Mouse (Mus musculus): ENCODE data around the gene Cops2. TPM values are rescaled to one million over a fixed set of nuclear protein-coding genes. Genes with fewer than 3 reads are reported as not detected.

Cops2 gene
- total and polyA plus RNA-seq, 2 experiments from 2014 or later, result 35.1 to 53.8 TPM

GRCm38 (mm10) chr2:125895099-125895498 lies 36.2 kb upstream of the Cops2 start:
- no peaks in the 10 kb centered on the region for H3K9me3 ChIP-seq (ENCODE audit: low read length)
- TF ChIP-seq CTCF (IDR thresholded peaks at IDR 0.05; ENCODE audit: low read depth), result no peak
- H3K4me3 ChIP-seq (ENCODE audit: low read length), result no peak overlapping the region
- no peak overlapping the region for H3K27ac ChIP-seq
- H3K27me3 ChIP-seq (ENCODE audit: insufficient read depth, low read length), result no peaks in the 10 kb centered on the region
- H3K4me2 ChIP-seq (ENCODE audit: low read depth, low read length), result no peak overlapping the region
- no peak for DNase-seq (ENCODE audit: low spot score)
- H3K9ac ChIP-seq (replicated peaks; ENCODE audit: low read length), result no peak overlapping the region
- WGBS, result 85% methylated on average over 4 of the region's 4 CpGs
- no peaks in the 10 kb centered on the region for H3K4me1 ChIP-seq (ENCODE audit: insufficient read depth, low read length)
- ATAC-seq, result no peak
- H3K36me3 ChIP-seq (ENCODE audit: insufficient read depth, low read length), result no peaks in the 10 kb centered on the region

GRCm38 (mm10) chr2:125893096-125893495 lies 34.2 kb upstream of the Cops2 start:
- peak; percentile 72 for TF ChIP-seq CTCF (IDR thresholded peaks at IDR 0.05; ENCODE audit: low read depth)
- Histone ChIP-seq H3K4me1 (ENCODE audit: insufficient read depth, low read length) (no peaks in the 10 kb centered on the region), H3K4me2 (ENCODE audit: low read depth, low read length) (no peak overlapping the region), H3K9me3 (ENCODE audit: low read length) (no peaks in the 10 kb centered on the region), H3K36me3 (ENCODE audit: insufficient read depth, low read length) (no peaks in the 10 kb centered on the region), H3K27me3 (ENCODE audit: insufficient read depth, low read length) (no peaks in the 10 kb centered on the region), H3K9ac (replicated peaks; ENCODE audit: low read length) (no peak overlapping the region), H3K27ac (no peak overlapping the region), H3K4me3 (ENCODE audit: low read length) (no peak overlapping the region)
- WGBS, result 39% methylated on average over 6 of the region's 6 CpGs
- ATAC-seq (no peak), DNase-seq (ENCODE audit: low spot score) (peak; percentile 72)

GRCm38 (mm10) chr2:125885891-125886576 lies 27.1 kb upstream of the Cops2 start:
- peak; percentile 33 for DNase-seq (ENCODE audit: low spot score)
- WGBS, result 69% methylated on average over 4 of the region's 4 CpGs

GRCm38 (mm10) chr2:125870159-125870558 lies 11.2 kb upstream of the Cops2 start:
- Histone ChIP-seq H3K9ac (replicated peaks; ENCODE audit: low read length) (no peak overlapping the region), H3K36me3 (ENCODE audit: insufficient read depth, low read length) (no peaks in the 10 kb centered on the region), H3K4me3 (ENCODE audit: low read length) (no peak overlapping the region), H3K27ac (no peak overlapping the region), H3K9me3 (ENCODE audit: low read length) (no peaks in the 10 kb centered on the region), H3K4me2 (ENCODE audit: low read depth, low read length) (no peak overlapping the region), H3K4me1 (ENCODE audit: insufficient read depth, low read length) (peaks cover 3% of the 10 kb centered on the region; the same call in 1 of the 2 replicates), H3K27me3 (ENCODE audit: insufficient read depth, low read length) (no peaks in the 10 kb centered on the region)
- no peak for DNase-seq (ENCODE audit: low spot score)
- ATAC-seq, result no peak
- 85% methylated on average over 3 of the region's 3 CpGs for WGBS
- no peak for TF ChIP-seq CTCF (IDR thresholded peaks at IDR 0.05; ENCODE audit: low read depth)

More at GRCm38 (mm10) chr2:125885891-125886576, 27.1 kb upstream of the Cops2 start:
- H3K4me2 ChIP-seq (ENCODE audit: low read depth, low read length), result no peak overlapping the region
- H3K27me3 ChIP-seq (ENCODE audit: insufficient read depth, low read length), result no peaks in the 10 kb centered on the region
- no peaks in the 10 kb centered on the region for H3K4me1 ChIP-seq (ENCODE audit: insufficient read depth, low read length)
- TF ChIP-seq CTCF (IDR thresholded peaks at IDR 0.05; ENCODE audit: low read depth), result no peak
- no peaks in the 10 kb centered on the region for H3K9me3 ChIP-seq (ENCODE audit: low read length)
- no peak overlapping the region for H3K9ac ChIP-seq (replicated peaks; ENCODE audit: low read length)
- H3K27ac ChIP-seq, result no peak overlapping the region
- H3K36me3 ChIP-seq (ENCODE audit: insufficient read depth, low read length), result no peaks in the 10 kb centered on the region
- no peak for ATAC-seq
- H3K4me3 ChIP-seq (ENCODE audit: low read length), result no peak overlapping the region

GRCm38 (mm10) chr2:125868301-125868700 lies 9.4 kb upstream of the Cops2 start:
- H3K4me2 ChIP-seq (ENCODE audit: low read depth, low read length), result no peak overlapping the region
- H3K36me3 ChIP-seq (ENCODE audit: insufficient read depth, low read length), result no peaks in the 10 kb centered on the region
- H3K4me3 ChIP-seq (ENCODE audit: low read length), result no peak overlapping the region
- DNase-seq (ENCODE audit: low spot score) (no peak), ATAC-seq (no peak)
- peaks cover 3% of the 10 kb centered on the region; the same call in 1 of the 2 replicates for H3K4me1 ChIP-seq (ENCODE audit: insufficient read depth, low read length)
- TF ChIP-seq CTCF (IDR thresholded peaks at IDR 0.05; ENCODE audit: low read depth), result no peak
- no peaks in the 10 kb centered on the region for H3K27me3 ChIP-seq (ENCODE audit: insufficient read depth, low read length)
- H3K9ac ChIP-seq (replicated peaks; ENCODE audit: low read length), result no peak overlapping the region
- H3K27ac ChIP-seq, result no peak overlapping the region
- H3K9me3 ChIP-seq (ENCODE audit: low read length), result no peaks in the 10 kb centered on the region
- 87% methylated on average over 3 of the region's 3 CpGs for WGBS

GRCm38 (mm10) chr2:125866058-125866740 lies 7.3 kb upstream of the Cops2 start:
- peak overlapping the region; percentile 75 for H3K4me2 ChIP-seq (ENCODE audit: low read depth, low read length)
- H3K27me3 ChIP-seq (ENCODE audit: insufficient read depth, low read length), result no peaks in the 10 kb centered on the region
- whole genome bisulfite sequencing, result 4% methylated on average over 23 of the region's 23 CpGs
- peak overlapping the region; percentile 48 for H3K4me3 ChIP-seq (ENCODE audit: low read length)
- ATAC-seq (peak; percentile 93), DNase-seq (ENCODE audit: low spot score) (peak; percentile 81)
- no peaks in the 10 kb centered on the region for H3K9me3 ChIP-seq (ENCODE audit: low read length)
- H3K9ac ChIP-seq (replicated peaks; ENCODE audit: low read length), result peak overlapping the region; percentile 52
- peaks cover 3% of the 10 kb centered on the region; the same call in 1 of the 2 replicates for H3K4me1 ChIP-seq (ENCODE audit: insufficient read depth, low read length)
- peak overlapping the region; percentile 72 for H3K27ac ChIP-seq
- no peaks in the 10 kb centered on the region for H3K36me3 ChIP-seq (ENCODE audit: insufficient read depth, low read length)
- no peak for TF ChIP-seq CTCF (IDR thresholded peaks at IDR 0.05; ENCODE audit: low read depth)
